Mouse (Mus musculus) heart, postnatal 0 days (tissue): ENCODE data around the gene Kcnk12.

ENCODE experiments used
- CTCF ChIP-seq: IDR thresholded peaks from 2 replicates; pipeline ENCODE4 v1.5.1; 2016; ENCODE audit warnings: antibody characterized with exemption, control low read depth, low read depth
- EP300 ChIP-seq: IDR thresholded peaks from 2 replicates; pipeline ENCODE4 v1.6.1; 2016; ENCODE audit warnings: antibody characterized with exemption, low read depth

- TF ChIP-seq CTCF, result no peak
- no peak for TF ChIP-seq EP300
Measured at GRCm38 (mm10) chr17:87796881-87797416, 845 bp downstream of the Kcnk12 start.
